Mouse (Mus musculus) gastrocnemius, adult 2 months (tissue): ENCODE results near the gene Metap1d. TPM values are rescaled to one million over a fixed set of nuclear protein-coding genes. Genes with fewer than 3 reads are reported as not detected.

Source experiments
- DNase-seq: peaks from one replicate; pipeline ENCODE4 v3.0.0; 2022
- H3K27ac ChIP-seq: fragments of 200-600 bp; 2 replicates; pipeline ENCODE4 v1.8.1; 2022; ENCODE audit warnings: mild to moderate bottlenecking
- H3K4me3 ChIP-seq: fragments of 200-600 bp; 2 replicates; pipeline ENCODE4 v1.8.1; 2022; ENCODE audit warnings: mild to moderate bottlenecking, moderate library complexity
- CTCF ChIP-seq: fragments of 200-600 bp; IDR thresholded peaks from 2 replicates; pipeline ENCODE4 v1.8.1; 2022; ENCODE audit warnings: antibody characterized with exemption, mild to moderate bottlenecking, moderate library complexity
- intact Hi-C: fragments of 180-260 bp; cut with DNase I; formaldehyde crosslinking; loops from one replicate; pipeline ENCODE4 v1.15.1; 2025
- total RNA-seq, 2 experiments: library from RNA; stranded (reverse); gene quantifications; 2 replicates each; pipeline ENCODE4 v1.2.3; 2021

Metap1d gene
- total RNA-seq, 2 experiments from 2014 or later = 29.0 to 32.8 TPM

DNA sequence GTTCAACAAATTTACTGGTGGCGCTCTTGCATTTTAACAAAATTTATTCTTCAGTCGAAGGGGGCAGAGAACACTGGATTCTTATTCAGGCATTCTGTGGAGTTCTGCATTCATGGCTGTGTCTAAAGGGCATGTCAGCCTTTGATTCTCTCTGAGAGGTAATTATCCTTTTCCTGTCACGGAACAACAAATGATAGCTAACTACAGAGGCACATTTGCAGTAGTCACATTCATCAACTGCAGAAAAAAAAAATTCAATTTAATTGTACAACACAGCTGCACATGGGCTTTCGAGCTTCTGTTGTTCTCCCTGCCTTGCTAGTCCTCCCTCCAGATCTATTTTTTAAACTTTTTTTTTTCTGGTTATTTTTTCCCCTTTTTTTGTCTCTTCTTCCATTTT, 63.9 kb downstream of the Metap1d start:
- Histone ChIP-seq H3K4me3 (no peak overlapping the region), H3K27ac (no peak overlapping the region)
- intact Hi-C loops = no loop called here
- no peak for TF ChIP-seq CTCF
- DNase-seq = no peak

GRCm38 (mm10) chr2:71517466-71518099, 64.5 kb downstream of the Metap1d start:
- H3K4me3 ChIP-seq = no peak overlapping the region
- intact Hi-C loops = no loop called here
- no peak for TF ChIP-seq CTCF

DNA sequence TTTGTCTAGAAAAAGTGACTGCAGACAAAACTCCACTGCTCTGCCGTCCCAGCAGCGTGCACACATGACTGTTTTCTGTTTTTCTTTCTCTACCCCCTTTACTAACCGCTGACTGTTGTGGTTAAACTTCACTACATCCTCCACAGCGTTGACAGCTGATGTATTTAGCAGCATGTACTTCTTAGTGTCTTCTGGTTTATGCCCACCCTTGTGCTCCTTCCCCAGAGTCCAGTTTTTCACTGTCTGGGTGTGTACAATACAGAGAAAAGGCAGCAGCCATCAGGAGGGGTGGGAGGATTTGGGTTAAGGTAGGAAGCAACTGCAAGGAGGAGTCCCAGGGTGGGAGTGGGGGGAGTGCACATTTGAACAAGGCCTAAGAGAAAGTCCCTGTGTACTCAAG, 69.8 kb downstream of the Metap1d start:
- intact Hi-C loops = no loop called here

More at GRCm38 (mm10) chr2:71517466-71518099, 64.5 kb downstream of the Metap1d start:
- no peak for DNase-seq
- H3K27ac ChIP-seq = no peak overlapping the region

DNA sequence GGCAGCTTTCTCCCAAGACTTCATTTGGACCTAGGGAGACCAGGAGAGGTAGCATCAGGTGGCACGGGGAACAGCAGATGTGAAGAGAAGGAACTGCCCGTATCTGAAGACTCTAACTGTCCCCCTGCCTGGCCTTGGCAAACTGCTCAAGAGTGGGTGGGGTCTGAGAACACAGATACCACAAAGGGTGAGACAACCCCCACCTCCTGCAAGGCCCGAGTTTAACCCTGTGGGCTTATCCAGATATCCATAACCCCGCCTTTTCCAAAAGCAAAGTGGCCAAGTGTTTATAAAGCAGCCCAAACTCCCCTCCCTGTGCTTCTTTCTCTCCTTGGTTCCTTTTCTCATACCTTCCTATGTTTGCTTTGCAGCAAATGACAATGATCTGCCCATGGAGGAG, 70.4 kb downstream of the Metap1d start:
- no peak for TF ChIP-seq CTCF

More for the DNA sequence above, 69.8 kb downstream of the Metap1d start:
- Histone ChIP-seq H3K27ac (no peak overlapping the region), H3K4me3 (no peak overlapping the region)
- DNase-seq = no peak
- no peak for TF ChIP-seq CTCF

DNA sequence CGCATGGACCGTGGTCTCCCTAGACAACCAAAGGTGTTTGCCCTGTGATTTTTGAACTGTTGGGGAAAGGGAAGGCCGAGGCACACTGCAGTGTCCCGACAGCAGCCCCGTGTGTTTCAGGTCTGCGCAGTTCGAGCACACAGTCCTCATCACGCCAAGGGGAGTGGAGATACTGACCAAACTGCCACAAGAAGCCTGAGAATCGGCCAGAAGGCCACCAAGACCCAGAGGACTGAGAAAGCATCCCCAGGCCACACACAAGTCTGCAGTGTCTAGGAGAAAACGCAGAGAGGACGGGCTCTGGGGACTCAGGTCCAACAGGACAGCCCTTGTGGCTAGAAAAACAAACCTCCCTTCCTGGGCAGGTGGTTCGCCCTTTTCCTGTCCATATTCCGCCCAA, 71.7 kb downstream of the Metap1d start:
- intact Hi-C loops = no loop called here
- Histone ChIP-seq H3K4me3 (no peak overlapping the region), H3K27ac (no peak overlapping the region)
- DNase-seq = no peak
- no peak for TF ChIP-seq CTCF

More for the DNA sequence above, 70.4 kb downstream of the Metap1d start:
- no peak overlapping the region for H3K27ac ChIP-seq
- H3K4me3 ChIP-seq = no peak overlapping the region
- intact Hi-C loops = no loop called here
- no peak for DNase-seq

DNA sequence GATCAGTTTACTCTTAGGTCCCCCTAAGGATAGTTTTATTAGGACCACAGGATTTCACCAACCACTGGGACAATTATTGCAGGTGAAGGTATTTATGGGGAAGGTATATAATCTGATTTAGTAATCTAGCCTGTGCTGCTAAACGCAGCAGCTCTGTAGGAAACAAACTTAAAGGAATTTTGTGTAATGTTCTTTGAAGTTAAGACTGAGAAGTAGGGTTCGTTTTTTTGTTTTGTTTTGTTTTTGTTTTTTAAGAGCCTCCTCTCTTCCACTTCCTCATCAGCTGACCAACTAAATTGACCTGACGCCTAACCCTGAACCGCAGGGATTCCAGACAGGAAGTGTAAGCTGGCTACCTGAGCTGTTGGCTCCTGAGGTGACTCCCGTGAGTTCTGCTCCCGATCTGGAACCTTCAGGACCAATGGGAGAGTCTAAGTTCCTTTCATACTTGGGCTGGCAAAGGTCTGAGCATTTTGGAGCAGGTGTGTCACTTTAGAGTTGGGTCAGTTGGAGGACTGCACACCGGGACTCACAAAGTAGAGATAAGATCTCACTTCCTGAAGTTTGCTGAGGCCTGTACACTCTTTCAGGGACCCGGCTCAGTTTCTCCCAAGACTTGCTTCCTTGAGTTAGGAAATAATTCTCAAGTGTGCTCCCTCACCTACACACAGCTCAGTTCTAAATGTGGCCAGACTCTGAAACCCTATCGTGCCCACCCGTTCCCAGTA, 73.7 kb downstream of the Metap1d start:
- no peak for DNase-seq
- Histone ChIP-seq H3K4me3 (no peak overlapping the region), H3K27ac (no peak overlapping the region)
- intact Hi-C loops = no loop called here
- TF ChIP-seq CTCF = no peak

- no peak overlapping the region for H3K4me3 ChIP-seq
- no peak for DNase-seq
- intact Hi-C loops = no loop called here
- no peak for TF ChIP-seq CTCF
- no peak overlapping the region for H3K27ac ChIP-seq
These were observed 74.4 kb downstream of the Metap1d start for GRCm38 (mm10) chr2:71527323-71528013.

DNA sequence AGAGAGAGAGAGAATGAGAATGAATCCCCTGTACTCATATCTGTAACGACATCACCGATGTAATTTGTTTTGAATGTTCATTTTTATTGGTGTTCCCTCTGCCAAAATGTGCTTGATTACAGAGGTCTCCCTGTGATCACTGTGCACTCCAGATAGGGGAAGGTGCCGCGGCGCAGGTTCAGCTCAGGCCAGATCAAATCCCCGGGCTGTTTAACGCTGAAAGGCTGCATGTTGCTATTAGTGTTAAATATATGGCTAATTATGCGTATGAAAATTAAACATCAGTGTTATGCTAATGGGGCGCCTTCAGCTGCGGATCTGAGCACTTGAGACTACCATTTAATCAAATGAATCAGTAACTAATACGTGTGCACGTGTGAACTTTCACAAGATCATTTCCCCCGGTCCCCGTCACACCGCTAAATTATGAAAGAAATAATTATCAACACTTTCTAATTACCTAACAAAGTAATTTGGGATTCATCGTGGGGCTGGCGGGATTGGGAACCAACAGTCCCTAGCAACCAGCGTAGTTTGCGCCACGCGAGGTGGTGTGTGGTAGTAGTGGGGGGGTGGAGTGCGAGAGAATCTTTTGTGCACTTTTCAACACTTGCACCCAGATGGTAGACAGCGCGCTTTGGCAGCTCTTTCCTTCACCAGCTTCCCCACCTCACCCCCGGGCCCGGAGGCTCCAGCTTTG, 75.1 kb downstream of the Metap1d start, which contains the start of gene Dlx1:
TSS of gene Dlx1 (plus strand) at position 100 of the 700 bp plus-strand sequence.
- peak within 1 kb of the TSS; percentile 67 for H3K4me3 ChIP-seq
- H3K27ac ChIP-seq = no peak within 1 kb of the TSS
- no peak for TF ChIP-seq CTCF
- intact Hi-C loops = no loop called here
- DNase-seq = no peak

DNA sequence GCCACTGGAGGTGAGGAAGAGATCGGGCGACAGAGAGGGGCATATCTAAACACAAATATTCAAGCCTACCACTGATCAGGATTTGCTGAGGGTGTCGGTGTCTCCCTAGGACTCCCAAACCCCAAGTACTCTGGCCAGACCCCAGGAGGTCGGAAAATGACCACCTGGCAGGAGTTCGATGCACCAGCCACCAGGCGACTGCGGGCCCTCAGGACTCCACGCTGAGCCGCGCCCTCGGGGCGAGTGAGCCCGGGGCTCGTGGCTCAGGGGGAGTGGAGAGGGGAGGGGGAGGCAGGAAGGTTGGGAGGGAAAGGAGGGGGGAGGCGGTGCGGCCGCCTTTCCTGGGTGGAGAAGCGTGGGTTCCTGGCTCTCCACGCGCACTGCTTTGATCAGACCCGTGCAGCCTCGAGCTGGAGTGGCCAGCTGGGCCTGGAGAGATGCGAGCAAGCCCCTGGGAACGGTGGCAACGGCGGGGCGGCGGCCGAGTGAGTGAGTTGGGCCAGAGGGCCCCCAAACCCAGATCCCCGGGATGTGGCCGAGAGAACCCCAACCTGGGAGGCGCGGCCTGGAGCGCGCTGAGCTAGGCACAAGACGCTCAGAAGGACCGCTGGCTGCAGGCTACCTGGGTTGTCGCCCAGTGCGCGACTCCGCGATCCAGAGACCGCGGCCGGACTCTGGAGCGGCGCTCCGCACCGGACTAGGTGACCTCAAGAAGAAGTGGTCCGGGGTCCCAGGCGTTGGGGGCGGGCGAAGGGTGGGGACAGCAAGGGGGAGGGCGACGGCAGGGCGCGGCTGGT, 75.8 kb downstream of the Metap1d start:
- no peak for DNase-seq
- Histone ChIP-seq H3K4me3 (peak overlapping the region; percentile 67), H3K27ac (no peak overlapping the region)
- intact Hi-C loops = no loop called here
- TF ChIP-seq CTCF = no peak

- Histone ChIP-seq H3K27ac (no peak overlapping the region), H3K4me3 (peak overlapping the region; percentile 67)
- intact Hi-C loops = no loop called here
- peak; percentile 82 for DNase-seq
- TF ChIP-seq CTCF = no peak
These were observed 76.7 kb downstream of the Metap1d start for GRCm38 (mm10) chr2:71529511-71530351.
